Mouse (Mus musculus): ENCODE data around the gene Tada2b. TPM values are rescaled to one million over a fixed set of nuclear protein-coding genes. Genes with fewer than 3 reads are reported as not detected.

Tada2b gene
- polyA plus RNA-seq, 1 experiment from 2014 or later = 3.8 TPM

DNA sequence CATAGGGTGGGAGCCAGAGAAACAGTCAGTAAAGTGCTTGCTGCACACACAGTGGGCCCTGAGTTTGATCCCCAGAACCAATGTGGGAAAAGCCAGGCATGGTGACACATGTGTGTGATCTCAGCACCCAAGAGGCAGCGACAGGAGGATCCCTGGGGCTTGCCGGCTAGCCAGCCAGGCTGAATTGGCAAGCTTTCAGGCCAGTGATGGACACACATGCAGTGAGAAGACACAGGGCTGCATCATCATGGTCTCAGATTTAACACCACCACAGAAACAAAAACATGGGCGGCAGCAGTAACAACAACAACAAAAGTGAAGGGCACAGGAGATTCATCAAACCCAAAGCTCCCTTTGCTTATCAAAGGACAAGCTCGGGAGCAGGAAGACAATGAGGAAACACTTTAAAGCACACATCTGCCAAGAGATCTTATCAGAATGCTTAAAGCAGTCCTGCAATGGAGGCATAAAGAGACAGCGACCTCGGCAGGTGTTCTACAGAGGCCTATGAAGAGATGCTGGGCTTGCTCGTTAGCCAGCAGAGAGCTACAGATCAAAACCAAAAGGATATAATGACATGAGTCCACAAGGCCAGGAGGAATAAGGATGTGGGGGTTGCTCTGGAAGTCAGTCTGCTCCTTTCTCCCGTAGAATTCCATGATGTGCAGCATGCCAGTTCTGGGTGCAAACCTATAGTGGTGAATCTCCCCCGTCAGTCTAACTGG lies 37.8 kb downstream of the Tada2b start:
- Histone ChIP-seq H3K27ac (ENCODE audit: low read depth, low read length) (no peak overlapping the region), H3K9ac (ENCODE audit: low read depth, low read length) (no peak overlapping the region), H3K36me3 (ENCODE audit: control insufficient read depth, insufficient read depth, low read length) (no peaks in the 10 kb centered on the region), H3K27me3 (ENCODE audit: control insufficient read depth, insufficient read depth, low read length) (no peaks in the 10 kb centered on the region), H3K4me1 (ENCODE audit: control insufficient read depth, insufficient read depth, low read length) (no peaks in the 10 kb centered on the region), H3K4me2 (replicated peaks; ENCODE audit: low read depth, low read length) (no peak overlapping the region), H3K9me3 (ENCODE audit: control insufficient read depth, low read length) (no peaks in the 10 kb centered on the region), H3K4me3 (ENCODE audit: low read length) (no peak overlapping the region)
- no peak for ATAC-seq (ENCODE audit: low FRiP score, low TSS enrichment)
- WGBS = 46% methylated on average over 9 of the region's 9 CpGs

DNA sequence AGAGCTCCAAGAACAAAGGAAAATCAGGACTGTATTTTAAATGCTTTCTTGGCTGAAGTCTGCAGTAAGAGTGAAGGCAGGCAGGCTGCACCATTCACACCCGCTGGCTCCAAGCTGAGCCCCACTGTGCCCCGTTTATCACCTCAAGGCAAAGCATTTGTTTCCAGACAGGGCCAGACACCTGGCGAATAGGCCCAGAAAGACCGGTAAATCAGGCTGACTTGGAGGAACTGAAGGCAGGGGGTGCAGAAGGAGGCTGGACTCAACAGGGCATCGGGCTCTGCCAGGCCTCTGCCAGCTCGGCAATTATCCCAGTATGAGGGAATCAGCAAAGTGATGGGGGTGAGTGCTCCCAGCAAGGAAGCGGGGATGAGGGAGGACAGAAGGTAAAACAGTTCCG lies 39.1 kb downstream of the Tada2b start:
- no peak overlapping the region for H3K9ac ChIP-seq (ENCODE audit: low read depth, low read length)
- ATAC-seq (ENCODE audit: low FRiP score, low TSS enrichment) = no peak
- WGBS = 30% methylated on average over 8 of the region's 8 CpGs
- no peak overlapping the region for H3K27ac ChIP-seq (ENCODE audit: low read depth, low read length)
- H3K4me3 ChIP-seq (ENCODE audit: low read length) = no peak overlapping the region
- no peak overlapping the region for H3K4me2 ChIP-seq (replicated peaks; ENCODE audit: low read depth, low read length)
- no peaks in the 10 kb centered on the region for H3K27me3 ChIP-seq (ENCODE audit: control insufficient read depth, insufficient read depth, low read length)
- H3K9me3 ChIP-seq (ENCODE audit: control insufficient read depth, low read length) = no peaks in the 10 kb centered on the region
- H3K4me1 ChIP-seq (ENCODE audit: control insufficient read depth, insufficient read depth, low read length) = no peaks in the 10 kb centered on the region
- no peaks in the 10 kb centered on the region for H3K36me3 ChIP-seq (ENCODE audit: control insufficient read depth, insufficient read depth, low read length)

DNA sequence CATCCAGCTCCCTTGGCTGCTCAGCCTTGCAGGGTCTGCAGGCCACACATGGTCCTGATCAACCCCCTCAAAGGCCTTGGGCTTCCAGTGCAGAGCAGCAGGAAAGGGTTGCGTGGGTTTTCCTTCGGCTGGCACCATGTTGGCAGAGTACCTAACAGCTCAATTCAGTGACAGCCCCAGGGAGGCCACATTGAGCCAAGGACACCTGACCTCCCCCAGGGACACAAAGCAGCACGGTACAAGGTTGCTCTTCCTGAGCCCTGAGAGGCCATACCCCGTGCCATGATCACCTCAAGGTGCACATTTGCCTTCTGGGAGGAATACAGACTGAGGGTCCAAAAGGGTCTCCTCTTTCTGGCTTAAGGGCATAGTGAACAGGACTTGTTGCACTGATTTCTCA lies 39.5 kb downstream of the Tada2b start:
- H3K27me3 ChIP-seq (ENCODE audit: control insufficient read depth, insufficient read depth, low read length) = no peaks in the 10 kb centered on the region
- H3K36me3 ChIP-seq (ENCODE audit: control insufficient read depth, insufficient read depth, low read length) = no peaks in the 10 kb centered on the region
- no peak overlapping the region for H3K9ac ChIP-seq (ENCODE audit: low read depth, low read length)
- ATAC-seq (ENCODE audit: low FRiP score, low TSS enrichment) = no peak
- WGBS = 50% methylated on average over 4 of the region's 4 CpGs
- no peak overlapping the region for H3K4me2 ChIP-seq (replicated peaks; ENCODE audit: low read depth, low read length)
- no peaks in the 10 kb centered on the region for H3K4me1 ChIP-seq (ENCODE audit: control insufficient read depth, insufficient read depth, low read length)
- H3K9me3 ChIP-seq (ENCODE audit: control insufficient read depth, low read length) = no peaks in the 10 kb centered on the region
- no peak overlapping the region for H3K4me3 ChIP-seq (ENCODE audit: low read length)
- no peak overlapping the region for H3K27ac ChIP-seq (ENCODE audit: low read depth, low read length)

DNA sequence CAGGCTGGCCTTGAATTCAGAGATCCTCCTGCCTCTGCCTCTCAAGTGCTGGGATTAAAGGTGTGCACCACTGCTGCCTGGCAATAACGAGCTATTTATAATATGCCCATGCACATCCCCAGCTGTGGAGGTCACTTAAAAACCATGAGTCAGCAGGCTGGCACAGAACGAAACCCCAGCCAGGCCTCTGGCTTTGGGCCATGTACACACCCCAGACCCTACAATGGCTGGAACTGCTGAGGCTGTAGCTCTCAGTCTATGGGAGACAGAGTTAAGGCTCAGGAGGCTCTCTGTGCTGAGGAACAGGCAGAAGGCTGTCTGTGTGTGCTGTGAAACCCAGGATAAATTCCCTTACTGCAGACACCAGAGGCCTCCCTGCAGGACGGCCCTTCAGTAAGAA lies 43.3 kb downstream of the Tada2b start:
- Histone ChIP-seq H3K27me3 (ENCODE audit: control insufficient read depth, insufficient read depth, low read length) (no peaks in the 10 kb centered on the region), H3K4me1 (ENCODE audit: control insufficient read depth, insufficient read depth, low read length) (no peaks in the 10 kb centered on the region), H3K9ac (ENCODE audit: low read depth, low read length) (no peak overlapping the region), H3K27ac (ENCODE audit: low read depth, low read length) (no peak overlapping the region), H3K4me3 (ENCODE audit: low read length) (no peak overlapping the region), H3K9me3 (ENCODE audit: control insufficient read depth, low read length) (no peaks in the 10 kb centered on the region), H3K36me3 (ENCODE audit: control insufficient read depth, insufficient read depth, low read length) (no peaks in the 10 kb centered on the region), H3K4me2 (replicated peaks; ENCODE audit: low read depth, low read length) (no peak overlapping the region)
- 79% methylated on average over 3 of the region's 3 CpGs for WGBS
- no peak for ATAC-seq (ENCODE audit: low FRiP score, low TSS enrichment)

DNA sequence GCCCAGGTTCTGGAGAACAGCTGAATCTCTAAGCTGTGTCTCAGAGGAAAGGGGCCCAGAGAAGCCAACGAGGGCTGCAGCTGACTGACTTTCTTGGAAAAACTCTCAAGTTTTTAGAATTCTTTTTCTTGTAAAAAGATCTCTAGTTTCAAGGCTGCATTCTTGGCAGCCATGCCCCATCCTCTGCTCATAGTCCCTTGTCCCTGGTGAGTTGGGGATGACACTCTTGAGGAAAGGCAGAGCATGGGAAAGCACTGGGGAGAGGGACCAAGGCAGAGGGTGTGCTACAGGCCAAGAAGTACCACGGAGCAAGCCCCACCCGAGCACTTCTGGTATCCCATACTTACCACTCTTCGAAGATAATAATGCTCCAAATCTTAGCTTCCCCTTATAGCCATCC lies 47.2 kb downstream of the Tada2b start:
- no peak overlapping the region for H3K27ac ChIP-seq (ENCODE audit: low read depth, low read length)
- no peak overlapping the region for H3K4me3 ChIP-seq (ENCODE audit: low read length)
- WGBS = 81% methylated on average over 4 of the region's 4 CpGs
- no peaks in the 10 kb centered on the region for H3K4me1 ChIP-seq (ENCODE audit: control insufficient read depth, insufficient read depth, low read length)
- no peak overlapping the region for H3K9ac ChIP-seq (ENCODE audit: low read depth, low read length)
- H3K36me3 ChIP-seq (ENCODE audit: control insufficient read depth, insufficient read depth, low read length) = no peaks in the 10 kb centered on the region
- no peak for ATAC-seq (ENCODE audit: low FRiP score, low TSS enrichment)
- H3K27me3 ChIP-seq (ENCODE audit: control insufficient read depth, insufficient read depth, low read length) = 0 out of 2 replicates have a peak, but pooled peaks cover 3% of the 10 kb centered on the region
- no peaks in the 10 kb centered on the region for H3K9me3 ChIP-seq (ENCODE audit: control insufficient read depth, low read length)
- H3K4me2 ChIP-seq (replicated peaks; ENCODE audit: low read depth, low read length) = no peak overlapping the region

DNA sequence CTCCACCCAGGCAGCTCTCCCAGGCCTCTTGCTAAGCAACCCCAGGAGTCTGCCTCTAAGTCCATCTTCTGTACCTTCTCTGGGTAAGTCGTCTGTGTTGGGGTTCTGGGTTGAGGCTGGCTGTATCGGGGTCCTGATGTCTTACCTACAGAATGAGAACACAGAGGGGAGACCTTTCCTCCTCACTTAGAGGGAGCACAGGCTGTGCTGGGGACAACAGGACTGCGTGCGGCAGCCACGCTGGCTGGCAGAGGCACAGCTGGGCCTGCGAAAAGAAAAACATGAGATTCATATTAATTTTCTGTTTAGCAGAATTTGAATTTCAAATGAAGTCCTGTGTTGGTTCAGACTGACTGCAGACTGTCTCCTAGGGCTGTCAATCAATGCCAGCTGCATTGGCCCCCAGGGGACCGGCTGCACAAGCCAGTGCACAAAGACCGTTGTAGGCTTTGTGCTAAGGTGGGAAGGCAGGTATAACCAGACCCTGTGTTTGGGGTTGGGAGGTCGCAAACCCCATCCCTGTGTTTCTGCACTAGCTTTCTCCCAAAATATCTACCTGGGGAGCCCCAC lies 49.6 kb downstream of the Tada2b start:
- H3K4me3 ChIP-seq (ENCODE audit: low read length) = no peak overlapping the region
- no peak for ATAC-seq (ENCODE audit: low FRiP score, low TSS enrichment)
- 0 out of 2 replicates have a peak, but pooled peaks cover 3% of the 10 kb centered on the region for H3K27me3 ChIP-seq (ENCODE audit: control insufficient read depth, insufficient read depth, low read length)
- H3K4me2 ChIP-seq (replicated peaks; ENCODE audit: low read depth, low read length) = no peak overlapping the region
- H3K9ac ChIP-seq (ENCODE audit: low read depth, low read length) = no peak overlapping the region
- H3K27ac ChIP-seq (ENCODE audit: low read depth, low read length) = no peak overlapping the region
- no peaks in the 10 kb centered on the region for H3K4me1 ChIP-seq (ENCODE audit: control insufficient read depth, insufficient read depth, low read length)
- no peaks in the 10 kb centered on the region for H3K36me3 ChIP-seq (ENCODE audit: control insufficient read depth, insufficient read depth, low read length)
- H3K9me3 ChIP-seq (ENCODE audit: control insufficient read depth, low read length) = no peaks in the 10 kb centered on the region
- 70% methylated on average over 9 of the region's 9 CpGs for WGBS

DNA sequence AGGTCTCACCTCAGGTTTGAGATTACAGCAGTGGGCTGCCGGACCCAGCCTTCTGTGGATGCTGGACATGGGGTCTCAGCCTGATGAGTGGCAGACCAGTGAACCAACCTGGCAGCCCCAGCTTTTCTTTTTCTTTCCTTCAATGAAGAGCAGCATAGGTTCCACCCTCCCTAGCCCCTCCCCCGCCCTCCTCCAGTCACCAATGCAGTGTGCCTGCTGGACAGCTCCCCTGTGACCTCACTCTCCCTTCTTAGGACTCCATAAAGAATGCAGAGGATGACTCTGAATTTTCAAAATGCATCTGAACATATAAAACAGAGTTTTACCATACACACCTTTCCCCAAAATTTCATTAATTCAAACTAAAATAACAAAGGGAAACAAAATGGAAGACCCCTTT lies 52.4 kb downstream of the Tada2b start:
- no peak for ATAC-seq (ENCODE audit: low FRiP score, low TSS enrichment)
- no peak overlapping the region for H3K9ac ChIP-seq (ENCODE audit: low read depth, low read length)
- 0 out of 2 replicates have a peak, but pooled peaks cover 3% of the 10 kb centered on the region for H3K27me3 ChIP-seq (ENCODE audit: control insufficient read depth, insufficient read depth, low read length)
- peaks cover 7% of the 10 kb centered on the region for H3K4me1 ChIP-seq (ENCODE audit: control insufficient read depth, insufficient read depth, low read length)
- H3K27ac ChIP-seq (ENCODE audit: low read depth, low read length) = no peak overlapping the region
- WGBS = 66% methylated on average over 2 of the region's 2 CpGs
- H3K4me3 ChIP-seq (ENCODE audit: low read length) = no peak overlapping the region
- H3K36me3 ChIP-seq (ENCODE audit: control insufficient read depth, insufficient read depth, low read length) = no peaks in the 10 kb centered on the region
- no peaks in the 10 kb centered on the region for H3K9me3 ChIP-seq (ENCODE audit: control insufficient read depth, low read length)
- no peak overlapping the region for H3K4me2 ChIP-seq (replicated peaks; ENCODE audit: low read depth, low read length)

DNA sequence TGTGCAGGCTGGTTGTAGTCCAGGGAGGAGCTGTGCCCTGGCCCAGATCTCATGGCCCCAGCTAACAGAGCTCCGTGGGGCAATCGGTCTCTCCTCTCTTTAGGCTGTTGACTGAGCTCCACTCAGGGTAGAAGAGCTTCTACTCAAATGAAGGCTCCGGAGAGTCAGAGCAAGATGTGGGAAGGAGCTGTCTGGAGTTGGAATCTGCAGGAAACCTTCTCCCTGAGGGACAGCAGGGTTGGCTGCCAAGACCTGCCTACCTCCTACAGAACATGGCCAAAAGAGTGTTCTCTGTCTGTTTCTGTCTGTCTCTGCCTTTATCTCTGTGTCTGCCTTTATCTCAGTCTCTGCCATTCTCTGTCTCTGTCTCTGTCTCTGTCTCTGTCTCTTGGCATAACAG lies 54.5 kb downstream of the Tada2b start:
- Histone ChIP-seq H3K27me3 (ENCODE audit: control insufficient read depth, insufficient read depth, low read length) (no peaks in the 10 kb centered on the region), H3K36me3 (ENCODE audit: control insufficient read depth, insufficient read depth, low read length) (no peaks in the 10 kb centered on the region), H3K4me1 (ENCODE audit: control insufficient read depth, insufficient read depth, low read length) (peaks cover 7% of the 10 kb centered on the region), H3K9me3 (ENCODE audit: control insufficient read depth, low read length) (no peaks in the 10 kb centered on the region), H3K27ac (ENCODE audit: low read depth, low read length) (no peak overlapping the region), H3K9ac (ENCODE audit: low read depth, low read length) (no peak overlapping the region), H3K4me2 (replicated peaks; ENCODE audit: low read depth, low read length) (no peak overlapping the region), H3K4me3 (ENCODE audit: low read length) (no peak overlapping the region)
- WGBS = 88% methylated on average over 3 of the region's 3 CpGs
- no peak for ATAC-seq (ENCODE audit: low FRiP score, low TSS enrichment)

DNA sequence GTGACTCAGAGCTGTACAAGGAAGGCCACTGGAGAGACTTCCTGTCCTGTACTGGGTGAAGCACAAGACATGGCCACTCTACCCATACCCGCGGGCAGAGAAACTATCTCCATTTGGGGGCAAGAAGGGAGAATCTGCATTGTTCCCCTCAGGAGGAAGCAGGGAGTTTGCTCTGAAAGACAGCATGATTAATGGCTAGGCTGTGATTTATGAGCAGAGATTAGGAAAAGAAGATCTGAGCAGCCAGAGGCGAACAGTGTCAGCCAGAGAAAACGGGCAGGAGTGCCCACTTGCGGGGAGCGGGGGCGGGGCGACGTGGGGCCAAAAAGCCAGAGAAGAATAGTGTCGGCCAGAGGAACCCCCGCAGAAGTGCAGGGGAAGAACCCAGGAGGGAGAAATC lies 56.3 kb downstream of the Tada2b start:
- Histone ChIP-seq H3K27ac (ENCODE audit: low read depth, low read length) (no peak overlapping the region), H3K4me3 (ENCODE audit: low read length) (no peak overlapping the region), H3K4me2 (replicated peaks; ENCODE audit: low read depth, low read length) (no peak overlapping the region), H3K9ac (ENCODE audit: low read depth, low read length) (no peak overlapping the region), H3K27me3 (ENCODE audit: control insufficient read depth, insufficient read depth, low read length) (no peaks in the 10 kb centered on the region), H3K4me1 (ENCODE audit: control insufficient read depth, insufficient read depth, low read length) (peaks cover 7% of the 10 kb centered on the region), H3K36me3 (ENCODE audit: control insufficient read depth, insufficient read depth, low read length) (no peaks in the 10 kb centered on the region), H3K9me3 (ENCODE audit: control insufficient read depth, low read length) (no peaks in the 10 kb centered on the region)
- ATAC-seq (ENCODE audit: low FRiP score, low TSS enrichment) = no peak
- 23% methylated on average over 11 of the region's 11 CpGs for WGBS
